Mouse (Mus musculus) megakaryocyte, embryonic 14.5 days (primary cell): ENCODE measurements at regions not wholly inside any gene's neighbourhood (a gene's known extent, or its start where the extent isn't known, plus 50 kb on each side); places are given as distances from the start of the nearest gene placed in this dataset.
A peak's percentile ranks its signal among the peaks of the same experiment; 100 is the strongest.

Experiments used
- H3K27me3 ChIP-seq: replicated peaks from 2 replicates; pipeline ENCODE3; 2012; ENCODE audit warnings: inconsistent platforms
- H3K36me3 ChIP-seq: replicated peaks from 2 replicates; pipeline ENCODE3; 2012; ENCODE audit warnings: low read length, inconsistent platforms, mixed read lengths
- H3K4me1 ChIP-seq: 2 replicates; pipeline ENCODE4 v1.6.1; 2012; ENCODE audit warnings: inconsistent platforms
- H3K4me3 ChIP-seq: replicated peaks from 2 replicates; pipeline ENCODE3; 2012; ENCODE audit warnings: moderate library complexity, mild to moderate bottlenecking, inconsistent platforms
- H3K9me3 ChIP-seq: 2 replicates; pipeline ENCODE4 v1.6.1; 2012; ENCODE audit warnings: inconsistent platforms
- FLI1 ChIP-seq: IDR thresholded peaks from 2 replicates; pipeline ENCODE4 v1.6.1; 2012; ENCODE audit warnings: low read length, inconsistent platforms, mixed read lengths
- GATA1 ChIP-seq: IDR thresholded peaks from 3 replicates; pipeline ENCODE4 v1.6.1; 2012; ENCODE audit warnings: mixed read lengths, low read length, inconsistent platforms, borderline replicate concordance

- Histone ChIP-seq H3K27me3 (peaks cover 30% of the 10 kb centered on the region), H3K36me3 (no peaks in the 10 kb centered on the region), H3K9me3 (peaks cover 11% of the 10 kb centered on the region), H3K4me3 (no peak overlapping the region), H3K4me1 (peaks cover 24% of the 10 kb centered on the region)
- TF ChIP-seq GATA1 (no peak), FLI1 (no peak)
These were observed 58.5 kb upstream of the Ssx2ip start for GRCm38 (mm10) chr3:146345946-146346345.

- H3K4me1 ChIP-seq: peaks cover 29% of the 10 kb centered on the region
- peaks cover 13% of the 10 kb centered on the region for H3K9me3 ChIP-seq
- H3K27me3 ChIP-seq: peaks cover 30% of the 10 kb centered on the region
- no peak overlapping the region for H3K4me3 ChIP-seq
- TF ChIP-seq GATA1 (no peak), FLI1 (no peak)
- H3K36me3 ChIP-seq: no peaks in the 10 kb centered on the region
These were observed 57.1 kb upstream of the Ssx2ip start for GRCm38 (mm10) chr3:146347311-146347710.

GRCm38 (mm10) chr3:146348921-146349320, 55.5 kb upstream of the Ssx2ip start:
- H3K27me3 ChIP-seq: peaks cover 29% of the 10 kb centered on the region
- TF ChIP-seq FLI1 (no peak), GATA1 (no peak)
- H3K4me3 ChIP-seq: no peak overlapping the region
- H3K9me3 ChIP-seq: peaks cover 22% of the 10 kb centered on the region
- H3K4me1 ChIP-seq: peaks cover 36% of the 10 kb centered on the region
- no peaks in the 10 kb centered on the region for H3K36me3 ChIP-seq

GRCm38 (mm10) chr3:146349393-146349792, 55.0 kb upstream of the Ssx2ip start:
- Histone ChIP-seq H3K27me3 (peaks cover 29% of the 10 kb centered on the region), H3K36me3 (no peaks in the 10 kb centered on the region)
- TF ChIP-seq FLI1: no peak
- TF ChIP-seq GATA1: no peak

GRCm38 (mm10) chr3:146350126-146350525, 54.3 kb upstream of the Ssx2ip start:
- no peak overlapping the region for H3K4me3 ChIP-seq
- peaks cover 33% of the 10 kb centered on the region for H3K27me3 ChIP-seq
- H3K4me1 ChIP-seq: peaks cover 35% of the 10 kb centered on the region
- peaks cover 28% of the 10 kb centered on the region for H3K9me3 ChIP-seq
- TF ChIP-seq GATA1 (no peak), FLI1 (no peak)
- no peaks in the 10 kb centered on the region for H3K36me3 ChIP-seq

More at GRCm38 (mm10) chr3:146349393-146349792, 55.0 kb upstream of the Ssx2ip start:
- H3K4me1 ChIP-seq: peaks cover 36% of the 10 kb centered on the region
- peaks cover 22% of the 10 kb centered on the region for H3K9me3 ChIP-seq
- H3K4me3 ChIP-seq: no peak overlapping the region

GRCm38 (mm10) chr3:146351468-146351867, 53.0 kb upstream of the Ssx2ip start:
- H3K4me1 ChIP-seq: peaks cover 29% of the 10 kb centered on the region
- H3K9me3 ChIP-seq: peaks cover 28% of the 10 kb centered on the region
- TF ChIP-seq FLI1: no peak
- TF ChIP-seq GATA1: no peak
- H3K27me3 ChIP-seq: peaks cover 34% of the 10 kb centered on the region
- no peaks in the 10 kb centered on the region for H3K36me3 ChIP-seq
- H3K4me3 ChIP-seq: no peak overlapping the region

- Histone ChIP-seq H3K36me3 (no peaks in the 10 kb centered on the region), H3K4me1 (peaks cover 29% of the 10 kb centered on the region), H3K27me3 (peaks cover 33% of the 10 kb centered on the region), H3K9me3 (peaks cover 28% of the 10 kb centered on the region), H3K4me3 (peak overlapping the region; percentile 31)
- no peak for TF ChIP-seq FLI1
These were observed 52.3 kb upstream of the Ssx2ip start for GRCm38 (mm10) chr3:146352187-146352586.

GRCm38 (mm10) chr3:146353961-146354360, 50.5 kb upstream of the Ssx2ip start:
- H3K9me3 ChIP-seq: peaks cover 28% of the 10 kb centered on the region
- peaks cover 17% of the 10 kb centered on the region for H3K27me3 ChIP-seq
- TF ChIP-seq FLI1 (no peak), GATA1 (no peak)

More at GRCm38 (mm10) chr3:146353961-146354360, 50.5 kb upstream of the Ssx2ip start:
- Histone ChIP-seq H3K4me1 (peaks cover 29% of the 10 kb centered on the region), H3K4me3 (no peak overlapping the region), H3K36me3 (no peaks in the 10 kb centered on the region)
